Mouse (Mus musculus) limb, embryonic 14.5 days (tissue): ENCODE data around the gene Ifitm2. TPM values are rescaled to one million over a fixed set of nuclear protein-coding genes. Genes with fewer than 3 reads are reported as not detected.
A peak's percentile ranks its signal among the peaks of the same experiment; 100 is the strongest.

ENCODE experiments used
- ATAC-seq: fragments of 200-750 bp; cut with Nextera tagmentation; 2 replicates; pipeline ENCODE4 v1.8.0; 2017; ENCODE audit warnings: low read depth, moderate number of reproducible peaks, moderate TSS enrichment; ENCODE audit not compliant: low FRiP score
- DNase-seq: peaks from one replicate; pipeline ENCODE4 v3.0.0-alpha.2; 2015; ENCODE audit warnings: low spot score
- H3K27ac ChIP-seq: fragments of 300-500 bp; sonication (generic); replicated peaks from 2 replicates; pipeline ENCODE4 v1.5.1; 2014; ENCODE audit warnings: low read depth, mild to moderate bottlenecking, low read length, moderate library complexity, mixed read lengths
- H3K27me3 ChIP-seq: fragments of 300-500 bp; sonication (generic); 2 replicates; pipeline ENCODE4 v1.6.1; 2014; ENCODE audit warnings: low read length, mixed read lengths; ENCODE audit not compliant: control insufficient read depth, insufficient read depth
- H3K36me3 ChIP-seq: fragments of 300-500 bp; sonication (generic); 2 replicates; pipeline ENCODE4 v1.6.1; 2014; ENCODE audit warnings: mild to moderate bottlenecking, low read length, moderate library complexity, mixed read lengths; ENCODE audit not compliant: control insufficient read depth, insufficient read depth
- H3K4me1 ChIP-seq: fragments of 300-500 bp; sonication (generic); 2 replicates; pipeline ENCODE4 v1.6.1; 2014; ENCODE audit warnings: antibody characterized with exemption, low read length, mixed read lengths; ENCODE audit not compliant: control insufficient read depth, insufficient read depth
- H3K4me2 ChIP-seq: fragments of 300-500 bp; sonication (generic); replicated peaks from 2 replicates; pipeline ENCODE4 v1.6.1; 2014; ENCODE audit warnings: low read depth, mild to moderate bottlenecking, low read length, moderate library complexity; ENCODE audit not compliant: severe bottlenecking
- H3K4me3 ChIP-seq: fragments of 300-500 bp; sonication (generic); replicated peaks from 2 replicates; pipeline ENCODE4 v1.5.1; 2014; ENCODE audit warnings: low read length
- H3K9ac ChIP-seq: fragments of 300-500 bp; sonication (generic); 2 replicates; pipeline ENCODE4 v1.6.1; 2014; ENCODE audit warnings: mild to moderate bottlenecking, low read depth, low read length, moderate library complexity; ENCODE audit not compliant: severe bottlenecking
- H3K9me3 ChIP-seq: fragments of 300-500 bp; sonication (generic); 2 replicates; pipeline ENCODE4 v1.6.1; 2016; ENCODE audit warnings: low read length; ENCODE audit not compliant: control insufficient read depth
- POLR2A ChIP-seq: fragments of 200-500 bp; IDR thresholded peaks from 2 replicates; pipeline ENCODE4 v1.8.0; 2012; ENCODE audit warnings: inconsistent platforms, mild to moderate bottlenecking, moderate library complexity, borderline replicate concordance; ENCODE audit not compliant: insufficient read depth, insufficient read length; ENCODE audit errors: extremely low read depth
- WGBS: fragments of 180-500 bp; shearing (Covaris S2); extraction: QIAGEN DNeasy Blood & Tissue Kit; methylation state at CpG from one replicate; pipeline ENCODE4 v1.1.7; 2014; 5-methylcytosine and 5-hydroxymethylcytosine counted together
- polyA plus RNA-seq, 2 experiments: library from polyadenylated mRNA; depleted of rRNA in 1 of 2; stranded (reverse) in 1 of 2; unstranded in 1 of 2; fragments of >200 nt; fragmentation: Nextera tagmentation in 1 of 2; extraction: Ambion mirVana in 1 of 2; gene quantifications; 2 replicates each; pipeline versions ENCODE4 v1.2.1 to v1.2.3; 2012 to 2014

Ifitm2 gene
- polyA plus RNA-seq, 2 experiments = 1,234 to 1,827 TPM

DNA sequence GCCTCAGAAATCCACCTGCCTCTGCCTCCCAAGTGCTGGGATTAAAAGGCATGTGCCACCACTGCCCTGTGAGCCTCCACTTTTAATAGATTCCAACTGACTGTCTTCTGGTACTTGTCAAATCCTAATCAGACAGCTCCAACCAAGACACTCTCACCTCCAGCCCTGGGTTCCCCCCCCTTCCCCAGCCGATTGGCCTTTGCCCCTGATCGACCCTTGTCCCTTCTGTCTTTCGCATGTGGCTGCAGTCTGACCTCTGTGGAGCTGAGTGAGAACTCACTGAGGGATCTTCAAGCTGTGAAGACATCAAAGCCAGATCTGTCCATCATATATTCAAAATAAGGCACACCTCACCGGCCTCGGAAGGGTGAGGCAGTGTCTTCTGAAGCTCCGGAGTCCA, 28.6 kb downstream of the Ifitm2 start:
- H3K9me3 ChIP-seq = no peaks in the 10 kb centered on the region
- no peak overlapping the region for H3K4me2 ChIP-seq
- 79% methylated on average over 6 of the region's 6 CpGs for WGBS
- no peak for TF ChIP-seq POLR2A
- no peak overlapping the region for H3K9ac ChIP-seq
- H3K4me1 ChIP-seq = peaks cover 7% of the 10 kb centered on the region; the same call in 1 of the 2 replicates
- DNase-seq (no peak), ATAC-seq (no peak)
- H3K36me3 ChIP-seq = no peaks in the 10 kb centered on the region
- H3K27ac ChIP-seq = no peak overlapping the region
- peaks cover 19% of the 10 kb centered on the region for H3K27me3 ChIP-seq
- no peak overlapping the region for H3K4me3 ChIP-seq

DNA sequence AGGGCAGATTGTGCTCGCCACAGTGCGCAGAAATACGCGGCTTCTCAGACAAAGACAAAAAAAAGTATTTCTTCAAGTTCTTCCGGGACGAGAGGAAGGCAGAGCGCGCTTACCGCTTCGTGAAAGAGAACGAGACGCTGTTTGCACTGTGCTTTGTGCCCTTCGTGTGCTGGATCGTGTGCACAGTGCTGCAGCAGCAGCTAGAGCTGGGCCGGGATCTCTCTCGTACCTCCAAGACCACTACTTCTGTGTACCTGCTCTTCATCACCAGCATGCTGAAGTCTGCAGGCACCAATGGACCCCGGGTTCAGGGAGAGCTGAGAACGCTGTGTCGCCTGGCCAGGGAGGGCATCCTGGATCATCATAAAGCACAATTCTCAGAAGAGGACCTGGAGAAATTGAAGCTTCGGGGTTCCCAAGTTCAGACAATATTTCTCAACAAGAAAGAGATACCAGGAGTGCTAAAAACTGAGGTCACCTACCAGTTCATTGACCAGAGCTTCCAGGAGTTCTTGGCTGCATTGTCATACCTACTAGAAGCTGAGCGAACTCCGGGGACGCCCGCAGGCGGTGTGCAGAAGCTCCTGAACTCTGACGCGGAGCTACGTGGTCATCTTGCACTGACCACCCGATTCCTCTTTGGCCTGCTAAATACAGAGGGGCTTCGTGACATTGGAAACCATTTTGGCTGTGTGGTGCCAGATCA, 32.6 kb downstream of the Ifitm2 start:
- Histone ChIP-seq H3K9me3 (no peaks in the 10 kb centered on the region), H3K4me3 (peak overlapping the region; percentile 36), H3K27ac (no peak overlapping the region), H3K4me1 (peaks cover 7% of the 10 kb centered on the region; the same call in 1 of the 2 replicates), H3K4me2 (peak overlapping the region; percentile 57), H3K27me3 (peaks cover 45% of the 10 kb centered on the region), H3K9ac (no peak overlapping the region), H3K36me3 (no peaks in the 10 kb centered on the region)
- no peak for TF ChIP-seq POLR2A
- 22% methylated on average over 30 of the region's 30 CpGs for WGBS
- DNase-seq = no peak
- no peak for ATAC-seq

DNA sequence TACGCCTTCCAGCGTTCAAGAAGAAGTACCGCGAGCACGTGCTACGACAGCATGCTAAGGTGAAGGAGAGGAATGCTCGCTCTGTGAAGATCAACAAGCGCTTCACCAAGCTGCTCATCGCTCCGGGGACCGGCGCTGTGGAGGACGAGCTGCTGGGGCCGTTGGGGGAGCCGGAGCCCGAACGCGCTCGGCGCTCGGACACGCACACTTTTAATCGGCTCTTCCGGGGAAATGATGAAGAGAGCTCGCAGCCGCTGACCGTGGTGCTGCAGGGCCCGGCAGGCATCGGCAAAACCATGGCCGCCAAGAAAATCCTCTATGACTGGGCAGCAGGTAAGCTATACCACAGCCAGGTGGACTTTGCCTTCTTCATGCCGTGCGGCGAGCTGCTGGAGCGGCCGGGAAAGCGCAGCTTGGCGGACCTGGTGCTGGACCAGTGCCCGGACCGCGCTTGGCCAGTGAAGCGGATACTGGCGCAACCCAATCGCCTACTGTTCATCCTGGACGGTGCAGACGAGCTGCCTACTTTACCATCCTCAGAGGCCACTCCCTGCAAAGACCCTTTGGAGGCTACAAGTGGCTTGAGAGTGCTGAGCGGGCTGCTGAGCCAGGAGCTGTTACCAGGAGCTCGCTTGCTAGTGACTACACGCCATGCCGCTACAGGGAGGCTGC, 33.3 kb downstream of the Ifitm2 start:
- no peak for ATAC-seq
- peak overlapping the region; percentile 57 for H3K4me2 ChIP-seq

DNA sequence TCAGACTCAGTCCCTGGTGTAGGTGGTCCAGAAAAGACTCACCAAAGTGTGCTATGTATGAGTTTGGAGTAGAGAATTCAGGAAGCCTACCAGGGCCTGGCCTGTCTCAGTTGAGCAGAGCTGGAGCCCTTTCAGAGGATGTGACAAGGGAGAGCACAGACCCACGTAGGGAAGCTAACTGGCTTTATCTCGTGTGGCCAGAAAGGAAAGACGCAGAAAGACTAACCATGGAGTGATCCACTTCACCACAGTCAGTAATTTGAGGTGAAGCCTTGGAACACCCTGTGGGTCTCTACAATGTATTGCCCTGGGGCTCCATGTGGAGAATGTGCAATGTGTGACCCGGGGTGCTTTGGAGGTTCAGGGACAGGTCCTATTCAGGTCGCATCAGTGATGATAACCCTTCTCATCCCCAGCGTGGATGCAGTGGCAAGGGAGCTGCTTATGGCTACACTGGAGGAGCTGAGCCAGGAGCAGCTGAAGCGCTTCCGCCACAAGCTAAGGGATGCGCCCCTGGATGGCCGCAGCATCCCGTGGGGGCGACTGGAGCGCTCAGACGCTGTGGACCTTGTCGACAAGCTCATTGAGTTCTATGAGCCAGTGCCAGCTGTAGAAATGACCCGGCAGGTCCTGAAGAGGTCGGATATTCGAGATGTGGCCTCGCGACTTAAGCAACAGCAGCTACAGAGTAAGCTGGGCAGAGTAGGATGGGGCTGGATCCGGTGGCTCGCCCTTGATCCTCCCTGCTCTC, 34.4 kb downstream of the Ifitm2 start:
- H3K9me3 ChIP-seq = no peaks in the 10 kb centered on the region
- ATAC-seq = no peak
- H3K27me3 ChIP-seq = peaks cover 45% of the 10 kb centered on the region
- H3K4me1 ChIP-seq = peaks cover 7% of the 10 kb centered on the region; the same call in 1 of the 2 replicates
- no peaks in the 10 kb centered on the region for H3K36me3 ChIP-seq
- no peak for TF ChIP-seq POLR2A
- no peak overlapping the region for H3K9ac ChIP-seq
- no peak overlapping the region for H3K4me3 ChIP-seq
- no peak for DNase-seq
- H3K27ac ChIP-seq = no peak overlapping the region
- no peak overlapping the region for H3K4me2 ChIP-seq
- 28% methylated on average over 22 of the region's 22 CpGs for WGBS

More for the DNA sequence above, 33.3 kb downstream of the Ifitm2 start:
- no peaks in the 10 kb centered on the region for H3K9me3 ChIP-seq
- WGBS = 1% methylated on average over 49 of the region's 49 CpGs
- no peak for TF ChIP-seq POLR2A
- peaks cover 45% of the 10 kb centered on the region for H3K27me3 ChIP-seq
- H3K27ac ChIP-seq = no peak overlapping the region
- peaks cover 7% of the 10 kb centered on the region; the same call in 1 of the 2 replicates for H3K4me1 ChIP-seq
- peak overlapping the region; percentile 31; the same call in 1 of the 2 replicates for H3K9ac ChIP-seq
- DNase-seq = no peak
- no peaks in the 10 kb centered on the region for H3K36me3 ChIP-seq
- H3K4me3 ChIP-seq = peak overlapping the region; percentile 36

DNA sequence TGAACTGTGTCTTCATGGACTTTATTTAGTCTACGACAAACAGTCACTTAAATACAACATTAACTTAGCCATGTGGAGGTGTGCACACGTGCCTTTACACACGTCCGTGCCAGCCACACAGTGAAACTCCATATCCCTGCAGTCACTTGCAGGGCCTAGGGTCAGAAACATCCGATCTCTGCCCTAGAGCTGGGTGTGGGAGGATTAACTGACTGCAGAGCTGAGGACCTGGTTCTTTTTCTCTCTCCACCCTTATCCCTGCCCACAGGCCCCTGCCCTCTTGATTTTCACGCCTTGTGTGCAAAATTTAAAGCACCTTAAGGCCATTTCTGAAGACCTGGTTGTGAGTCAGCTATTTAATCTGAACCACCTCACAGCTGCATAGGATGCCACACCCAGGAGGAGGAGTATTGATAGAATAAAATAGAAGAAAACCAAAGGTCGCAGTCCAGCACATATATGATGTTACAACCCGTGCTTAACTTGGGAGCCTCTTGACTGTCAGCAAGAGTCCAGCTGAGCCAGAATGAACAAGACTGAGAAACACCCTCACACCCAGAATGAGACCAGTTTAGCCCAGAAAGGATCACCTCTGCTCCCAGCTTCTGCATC, 35.3 kb downstream of the Ifitm2 start, which contains the start of gene Nlrp6:
Gene Nlrp6 (plus strand): TSS at position 485 of the 612 bp plus-strand sequence.
- no peak within 1 kb of the TSS for H3K4me2 ChIP-seq
- no peak within 1 kb of the TSS for H3K4me3 ChIP-seq
- no peak for ATAC-seq

More for the DNA sequence above, 35.3 kb downstream of the Ifitm2 start, which contains the start of gene Nlrp6:
- no peak within 1 kb of the TSS for H3K9ac ChIP-seq
- H3K27me3 ChIP-seq = peaks cover 45% of the 10 kb centered on the region
- H3K27ac ChIP-seq = no peak within 1 kb of the TSS
- no peak for DNase-seq
- no peak for TF ChIP-seq POLR2A
- WGBS = 69% methylated on average over 8 of the region's 8 CpGs
- H3K9me3 ChIP-seq = no peaks in the 10 kb centered on the region
- peaks cover 7% of the 10 kb centered on the region; the same call in 1 of the 2 replicates for H3K4me1 ChIP-seq
- H3K36me3 ChIP-seq = no peaks in the 10 kb centered on the region
